ENCODE assay signal across 8 mouse cellular contexts in the genomic region with DNA sequence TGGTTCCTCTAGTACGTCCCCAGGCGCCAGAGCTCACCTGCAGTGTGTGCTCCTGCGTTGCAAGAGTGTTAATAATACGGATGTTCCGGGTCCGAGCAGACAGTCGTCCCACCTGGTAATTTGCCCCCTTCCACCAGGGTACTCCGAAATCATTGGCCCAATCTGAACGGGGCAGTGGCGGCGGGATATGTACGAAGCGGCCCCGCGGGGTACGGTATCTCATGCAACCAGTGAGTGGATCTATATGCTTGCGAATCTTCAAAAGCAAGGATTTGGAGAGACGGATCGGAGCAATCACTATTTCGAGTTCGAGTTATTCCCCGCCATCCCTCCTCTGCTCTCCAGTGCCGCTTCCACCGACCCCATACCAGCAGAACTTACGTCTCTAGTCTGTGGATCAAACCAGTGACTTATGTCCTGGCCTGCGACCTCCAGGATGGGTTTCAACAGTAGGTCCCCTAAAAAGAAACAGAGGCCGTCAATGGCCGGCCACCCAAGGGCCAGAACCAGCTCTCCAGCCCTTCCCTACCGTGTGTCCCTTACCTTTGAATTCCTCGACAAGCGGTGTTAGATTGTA. TPM values are rescaled to one million over a fixed set of nuclear protein-coding genes. Genes with fewer than 3 reads are reported as not detected.
DNase-seq lines count a peak whose midpoint lies in the region; ATAC-seq and TF ChIP-seq lines count a peak whose summit lies in the region.
"Not testable (repeated sequence)": the region's sequence is repeated elsewhere in the genome, so short reads cannot be mapped to it uniquely, and the experiment has no call there.

No protein-coding gene starts in this region.

- not testable (repeated sequence) for H3K4me1 ChIP-seq in ES-Bruce4 (ENCODE audit: control insufficient read depth, insufficient read depth, low read length); lung, adult 2 months (ENCODE audit: control insufficient read depth, insufficient read depth, low read length)
- peaks cover 49% of the 10 kb centered on the region for H3K4me1 ChIP-seq in embryonic facial prominence, embryonic 10.5 days
- peaks cover 10% of the 10 kb centered on the region; the same call in 1 of the 2 replicates for H3K4me1 ChIP-seq in forebrain, postnatal 0 days (ENCODE audit: insufficient read depth)
- H3K4me1 ChIP-seq in hindbrain, embryonic 12.5 days: peaks cover 31% of the 10 kb centered on the region
- peaks cover 20% of the 10 kb centered on the region for H3K4me1 ChIP-seq in testis, adult 2 months (ENCODE audit: control insufficient read depth, insufficient read depth, low read length)

- not testable (repeated sequence) for H3K27me3 ChIP-seq in ES-Bruce4 (ENCODE audit: control insufficient read depth, insufficient read depth, low read length, poor library complexity, severe bottlenecking); embryonic facial prominence, embryonic 10.5 days (replicated peaks; ENCODE audit: low read depth, poor library complexity, severe bottlenecking); forebrain, postnatal 0 days (ENCODE audit: insufficient read depth, low read length); testis, adult 2 months (ENCODE audit: control insufficient read depth, insufficient read depth, low read length)
- H3K27me3 ChIP-seq in hindbrain, embryonic 12.5 days: peaks cover 12% of the 10 kb centered on the region

- H3K4me2 ChIP-seq in forebrain, postnatal 0 days (ENCODE audit: low read depth): peak overlapping the region; percentile 77
- peak overlapping the region; percentile 62 for H3K4me2 ChIP-seq in hindbrain, embryonic 12.5 days (replicated peaks)

- TF ChIP-seq EP300 in ES-Bruce4 (IDR thresholded peaks at IDR 0.05; ENCODE audit: insufficient read depth, low read depth, low read length): not testable (repeated sequence)

- peak overlapping the region; percentile 65 for H3K9ac ChIP-seq in ES-Bruce4 (ENCODE audit: low read depth, poor library complexity, severe bottlenecking)
- H3K9ac ChIP-seq in forebrain, postnatal 0 days: peak overlapping the region; percentile 95
- H3K9ac ChIP-seq in hindbrain, embryonic 12.5 days: peak overlapping the region; percentile 73

- not testable (repeated sequence) for TF ChIP-seq POLR2A in ES-Bruce4 (IDR thresholded peaks at IDR 0.05; ENCODE audit: insufficient read depth, low read length); lung, adult 2 months (IDR thresholded peaks at IDR 0.05; ENCODE audit: borderline replicate concordance, extremely low read depth, low read depth, low read length); testis, adult 2 months (IDR thresholded peaks at IDR 0.05; ENCODE audit: control insufficient read depth, low read depth, low read length)

- peak overlapping the region; percentile 3; the same call in 1 of the 2 replicates for H3K27ac ChIP-seq in ES-Bruce4 (ENCODE audit: insufficient read depth, low read length)
- H3K27ac ChIP-seq in embryonic facial prominence, embryonic 10.5 days (replicated peaks): peak overlapping the region; percentile 93
- H3K27ac ChIP-seq in forebrain, postnatal 0 days (ENCODE audit: low read depth, low read length): peak overlapping the region; percentile 98
- H3K27ac ChIP-seq in hindbrain, embryonic 12.5 days: peak overlapping the region; percentile 96; the same call in 1 of the 2 replicates
- peak overlapping the region; percentile 96 for H3K27ac ChIP-seq in testis, adult 2 months (ENCODE audit: control insufficient read depth, insufficient read depth, low read depth, low read length)

- DNase-seq in embryonic facial prominence, embryonic 10.5 days (ENCODE audit: low spot score): peak; percentile 45
- not testable (repeated sequence) for DNase-seq in forebrain, postnatal 0 days; lung, adult 2 months
- peak; percentile 18 for DNase-seq in layer of hippocampus, adult 11-12 months (ENCODE audit: low spot score)
- DNase-seq in naive thymus-derived CD4-positive, alpha-beta T cell, adult 2 months (ENCODE audit: low read depth): peak; percentile 59

- H3K4me3 ChIP-seq in ES-Bruce4 (ENCODE audit: low read depth, low read length): peak overlapping the region; percentile 96
- peak overlapping the region; percentile 71 for H3K4me3 ChIP-seq in embryonic facial prominence, embryonic 10.5 days
- H3K4me3 ChIP-seq in forebrain, postnatal 0 days (ENCODE audit: low read depth, low read length): peak overlapping the region; percentile 74
- peak overlapping the region; percentile 65 for H3K4me3 ChIP-seq in hindbrain, embryonic 12.5 days
- peak overlapping the region; percentile 64 for H3K4me3 ChIP-seq in lung, adult 2 months (replicated peaks; ENCODE audit: extremely low read depth, low read depth, low read length)
- H3K4me3 ChIP-seq in testis, adult 2 months (ENCODE audit: control insufficient read depth, low read depth, low read length): peak overlapping the region; percentile 91

- not testable (repeated sequence) for TF ChIP-seq CTCF in ES-Bruce4 (IDR thresholded peaks at IDR 0.05; ENCODE audit: low read depth, low read length); forebrain, postnatal 0 days (IDR thresholded peaks at IDR 0.05; ENCODE audit: low read depth); lung, adult 2 months (IDR thresholded peaks at IDR 0.05; ENCODE audit: insufficient read depth, low read length); testis, adult 2 months (IDR thresholded peaks at IDR 0.05; ENCODE audit: control insufficient read depth, insufficient read depth, insufficient replicate concordance, low read depth, low read length)

- WGBS in embryonic facial prominence, embryonic 10.5 days: 2% methylated on average over 31 of the region's 31 CpGs
- 2% methylated on average over 31 of the region's 31 CpGs for WGBS in forebrain, postnatal 0 days
- 2% methylated on average over 31 of the region's 31 CpGs for WGBS in hindbrain, embryonic 12.5 days
- WGBS in lung, adult 2 months: 1% methylated on average over 31 of the region's 31 CpGs

- H3K9me3 ChIP-seq in ES-Bruce4 (replicated peaks; ENCODE audit: control insufficient read depth, insufficient read depth, low read length, poor library complexity, severe bottlenecking); embryonic facial prominence, embryonic 10.5 days; forebrain, postnatal 0 days (ENCODE audit: low read length); hindbrain, embryonic 12.5 days (replicated peaks): not testable (repeated sequence)

- not testable (repeated sequence) for ATAC-seq in forebrain, postnatal 0 days; hindbrain, embryonic 12.5 days (ENCODE audit: low FRiP score)

- H3K36me3 ChIP-seq in ES-Bruce4 (ENCODE audit: control insufficient read depth, insufficient read depth, low read length, poor library complexity, severe bottlenecking); forebrain, postnatal 0 days (ENCODE audit: insufficient read depth); testis, adult 2 months (ENCODE audit: control insufficient read depth, insufficient read depth, low read length): not testable (repeated sequence)
- H3K36me3 ChIP-seq in embryonic facial prominence, embryonic 10.5 days (replicated peaks): peaks cover 18% of the 10 kb centered on the region
- peaks cover 11% of the 10 kb centered on the region for H3K36me3 ChIP-seq in hindbrain, embryonic 12.5 days

RNA-seq across cellular contexts. Expression of a gene that starts 0.6 kb away (rescaled TPM):
- polyA plus RNA-seq in ES-Bruce4 (2011; ENCODE audit: insufficient read depth, insufficient read length, low read depth, missing spikeins): 77.9 and 94.0 TPM in 2 replicates
- polyA plus RNA-seq in embryonic facial prominence, embryonic 10.5 days (2016; fragmentation: Nextera tagmentation; extraction: Ambion mirVana): 136 and 137 TPM in 2 replicates
- 47.7 and 59.2 TPM in 2 replicates for total RNA-seq in forebrain, postnatal 0 days (2014; rRNA removed)
- 125 and 141 TPM in 2 replicates for polyA plus RNA-seq in forebrain, postnatal 0 days (2015; fragmentation: Nextera tagmentation; extraction: Ambion mirVana)
- polyA plus RNA-seq in hindbrain, embryonic 12.5 days (2016; fragmentation: Nextera tagmentation; extraction: Ambion mirVana): 94.0 and 103 TPM in 2 replicates
- polyA plus RNA-seq in lung, adult 2 months (2012; rRNA removed): 129 and 141 TPM in 2 replicates
- polyA plus RNA-seq in testis, adult 2 months (2012; rRNA removed): 325 and 343 TPM in 2 replicates

RNA-seq across cellular contexts. Expression of a gene that starts 0.8 kb away (rescaled TPM):
- 21.1 and 21.5 TPM in 2 replicates for polyA plus RNA-seq in ES-Bruce4 (2011; ENCODE audit: insufficient read depth, insufficient read length, low read depth, missing spikeins)
- polyA plus RNA-seq in embryonic facial prominence, embryonic 10.5 days (2016; fragmentation: Nextera tagmentation; extraction: Ambion mirVana): 49.3 and 50.2 TPM in 2 replicates
- total RNA-seq in forebrain, postnatal 0 days (2014; rRNA removed): 21.1 and 28.9 TPM in 2 replicates
- polyA plus RNA-seq in forebrain, postnatal 0 days (2015; fragmentation: Nextera tagmentation; extraction: Ambion mirVana): 17.0 and 24.2 TPM in 2 replicates
- polyA plus RNA-seq in hindbrain, embryonic 12.5 days (2016; fragmentation: Nextera tagmentation; extraction: Ambion mirVana): 48.0 and 50.5 TPM in 2 replicates
- polyA plus RNA-seq in lung, adult 2 months (2012; rRNA removed): 21.9 and 24.7 TPM in 2 replicates
- polyA plus RNA-seq in testis, adult 2 months (2012; rRNA removed): 35.3 and 42.5 TPM in 2 replicates

RNA-seq across cellular contexts. Expression of a gene that starts 3.4 kb away (rescaled TPM):
- polyA plus RNA-seq in ES-Bruce4 (2011; ENCODE audit: insufficient read depth, insufficient read length, low read depth, missing spikeins): 15.7 and 16.6 TPM in 2 replicates
- polyA plus RNA-seq in embryonic facial prominence, embryonic 10.5 days (2016; fragmentation: Nextera tagmentation; extraction: Ambion mirVana): 19.8 and 23.1 TPM in 2 replicates
- total RNA-seq in forebrain, postnatal 0 days (2014; rRNA removed): 2.0 and 2.4 TPM in 2 replicates
- 6.8 and 7.7 TPM in 2 replicates for polyA plus RNA-seq in forebrain, postnatal 0 days (2015; fragmentation: Nextera tagmentation; extraction: Ambion mirVana)
- 13.2 and 14.8 TPM in 2 replicates for polyA plus RNA-seq in hindbrain, embryonic 12.5 days (2016; fragmentation: Nextera tagmentation; extraction: Ambion mirVana)
- 37.8 and 63.1 TPM in 2 replicates for polyA plus RNA-seq in lung, adult 2 months (2012; rRNA removed)
- polyA plus RNA-seq in testis, adult 2 months (2012; rRNA removed): 2.0 and 2.4 TPM in 2 replicates

RNA-seq across cellular contexts. Expression of a gene that starts 18.8 kb away (rescaled TPM):
- polyA plus RNA-seq in ES-Bruce4 (2011; ENCODE audit: insufficient read depth, insufficient read length, low read depth, missing spikeins): 23.3 and 28.4 TPM in 2 replicates
- 39.8 and 39.9 TPM in 2 replicates for polyA plus RNA-seq in embryonic facial prominence, embryonic 10.5 days (2016; fragmentation: Nextera tagmentation; extraction: Ambion mirVana)
- 10.2 and 15.0 TPM in 2 replicates for total RNA-seq in forebrain, postnatal 0 days (2014; rRNA removed)
- 18.1 and 30.2 TPM in 2 replicates for polyA plus RNA-seq in forebrain, postnatal 0 days (2015; fragmentation: Nextera tagmentation; extraction: Ambion mirVana)
- 51.4 and 51.6 TPM in 2 replicates for polyA plus RNA-seq in hindbrain, embryonic 12.5 days (2016; fragmentation: Nextera tagmentation; extraction: Ambion mirVana)
- 19.4 and 21.0 TPM in 2 replicates for polyA plus RNA-seq in lung, adult 2 months (2012; rRNA removed)
- 8.0 and 8.6 TPM in 2 replicates for polyA plus RNA-seq in testis, adult 2 months (2012; rRNA removed)

RNA-seq across cellular contexts. Expression of a gene that starts 25.5 kb away (rescaled TPM):
- 21.9 and 25.7 TPM in 2 replicates for polyA plus RNA-seq in ES-Bruce4 (2011; ENCODE audit: insufficient read depth, insufficient read length, low read depth, missing spikeins)
- 46.2 and 55.9 TPM in 2 replicates for polyA plus RNA-seq in embryonic facial prominence, embryonic 10.5 days (2016; fragmentation: Nextera tagmentation; extraction: Ambion mirVana)
- total RNA-seq in forebrain, postnatal 0 days (2014; rRNA removed): 356 and 381 TPM in 2 replicates
- 55.3 and 74.7 TPM in 2 replicates for polyA plus RNA-seq in forebrain, postnatal 0 days (2015; fragmentation: Nextera tagmentation; extraction: Ambion mirVana)
- polyA plus RNA-seq in hindbrain, embryonic 12.5 days (2016; fragmentation: Nextera tagmentation; extraction: Ambion mirVana): 93.4 and 97.6 TPM in 2 replicates
- 120 and 135 TPM in 2 replicates for polyA plus RNA-seq in lung, adult 2 months (2012; rRNA removed)
- polyA plus RNA-seq in testis, adult 2 months (2012; rRNA removed): 49.4 and 52.5 TPM in 2 replicates

Comparison
In these comparisons a context has a peak if more than half of its experiments do, and no peak if none do; other contexts are left out.
1. H3K27ac ChIP-seq: peak in every context shown above with its lines; median percentile 98 in forebrain, postnatal 0 days; 96 in hindbrain, embryonic 12.5 days; 96 in testis, adult 2 months; 93 in embryonic facial prominence, embryonic 10.5 days; 3 in ES-Bruce4.